Mouse (Mus musculus) embryonic facial prominence, embryonic 15.5 days (tissue): ENCODE measurements around the gene Mertk. TPM values are rescaled to one million over a fixed set of nuclear protein-coding genes. Genes with fewer than 3 reads are reported as not detected.

Experiments used
- ATAC-seq: fragments of 200-750 bp; cut with Nextera tagmentation; 2 replicates; pipeline ENCODE4 v1.8.0; 2017; ENCODE audit warnings: low read depth, moderate TSS enrichment; ENCODE audit not compliant: insufficient number of reproducible peaks, low FRiP score, low TSS enrichment
- H3K27ac ChIP-seq: fragments of 300-500 bp; sonication (generic); replicated peaks from 2 replicates; pipeline ENCODE4 v1.5.1; 2015; ENCODE audit warnings: mild to moderate bottlenecking, inconsistent platforms
- H3K27me3 ChIP-seq: fragments of 300-500 bp; sonication (generic); 2 replicates; pipeline ENCODE4 v1.6.1; 2015; ENCODE audit warnings: inconsistent platforms
- H3K36me3 ChIP-seq: fragments of 300-500 bp; sonication (generic); 2 replicates; pipeline ENCODE4 v1.6.1; 2015; ENCODE audit warnings: mild to moderate bottlenecking, inconsistent platforms
- H3K4me1 ChIP-seq: fragments of 300-500 bp; sonication (generic); 2 replicates; pipeline ENCODE4 v1.6.1; 2015; ENCODE audit warnings: inconsistent platforms
- H3K4me2 ChIP-seq: fragments of 300-500 bp; sonication (generic); replicated peaks from 2 replicates; pipeline ENCODE4 v1.6.1; 2015; ENCODE audit warnings: mild to moderate bottlenecking, inconsistent platforms
- H3K4me3 ChIP-seq: fragments of 300-500 bp; sonication (generic); replicated peaks from 2 replicates; pipeline ENCODE4 v1.5.1; 2015; ENCODE audit warnings: mild to moderate bottlenecking, inconsistent platforms
- H3K9ac ChIP-seq: fragments of 300-500 bp; sonication (generic); 2 replicates; pipeline ENCODE4 v1.6.1; 2015; ENCODE audit warnings: inconsistent platforms
- H3K9me3 ChIP-seq: fragments of 300-500 bp; sonication (generic); replicated peaks from 2 replicates; pipeline ENCODE4 v1.6.1; 2016; ENCODE audit warnings: inconsistent platforms
- WGBS: fragments of 180-500 bp; shearing (Covaris S2); methylation state at CpG from one replicate; pipeline ENCODE4 v1.1.7; 2015; 5-methylcytosine and 5-hydroxymethylcytosine counted together
- polyA plus RNA-seq: library from polyadenylated mRNA; unstranded; fragments of >200 nt; fragmentation: Nextera tagmentation; extraction: Ambion mirVana; gene quantifications from 2 replicates; pipeline ENCODE4 v1.2.1, GENCODE M21; 2015

Mertk gene
- polyA plus RNA-seq, 1 experiment from 2014 or later: 10.2 TPM

DNA sequence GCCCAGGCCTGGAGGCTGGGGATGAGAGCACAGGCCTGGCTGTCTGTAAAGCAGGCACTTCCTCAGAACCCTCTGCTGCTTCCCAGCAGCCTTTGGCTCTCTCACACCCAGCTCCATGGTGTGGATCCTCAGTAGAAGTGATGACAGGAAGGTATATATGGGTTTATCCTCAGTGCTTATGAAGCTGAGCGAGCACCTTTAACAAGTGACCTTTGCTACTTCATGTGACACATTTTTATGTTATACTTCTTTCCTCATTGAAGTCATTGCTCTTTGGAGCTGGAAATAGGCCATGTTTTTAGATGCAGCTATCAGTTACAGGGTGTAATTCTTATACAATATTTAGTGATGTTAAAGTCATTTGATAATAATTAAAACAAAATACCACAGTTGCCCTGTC, 67.0 kb downstream of the Mertk start:
- H3K4me3 ChIP-seq: no peak overlapping the region
- peaks cover 35% of the 10 kb centered on the region for H3K36me3 ChIP-seq
- no peak overlapping the region for H3K9ac ChIP-seq
- ATAC-seq: no peak
- no peaks in the 10 kb centered on the region for H3K27me3 ChIP-seq
- H3K9me3 ChIP-seq: no peaks in the 10 kb centered on the region
- no peak overlapping the region for H3K27ac ChIP-seq
- H3K4me1 ChIP-seq: no peaks in the 10 kb centered on the region
- WGBS: 93% methylated on average over 1 of the region's 1 CpGs
- H3K4me2 ChIP-seq: no peak overlapping the region

DNA sequence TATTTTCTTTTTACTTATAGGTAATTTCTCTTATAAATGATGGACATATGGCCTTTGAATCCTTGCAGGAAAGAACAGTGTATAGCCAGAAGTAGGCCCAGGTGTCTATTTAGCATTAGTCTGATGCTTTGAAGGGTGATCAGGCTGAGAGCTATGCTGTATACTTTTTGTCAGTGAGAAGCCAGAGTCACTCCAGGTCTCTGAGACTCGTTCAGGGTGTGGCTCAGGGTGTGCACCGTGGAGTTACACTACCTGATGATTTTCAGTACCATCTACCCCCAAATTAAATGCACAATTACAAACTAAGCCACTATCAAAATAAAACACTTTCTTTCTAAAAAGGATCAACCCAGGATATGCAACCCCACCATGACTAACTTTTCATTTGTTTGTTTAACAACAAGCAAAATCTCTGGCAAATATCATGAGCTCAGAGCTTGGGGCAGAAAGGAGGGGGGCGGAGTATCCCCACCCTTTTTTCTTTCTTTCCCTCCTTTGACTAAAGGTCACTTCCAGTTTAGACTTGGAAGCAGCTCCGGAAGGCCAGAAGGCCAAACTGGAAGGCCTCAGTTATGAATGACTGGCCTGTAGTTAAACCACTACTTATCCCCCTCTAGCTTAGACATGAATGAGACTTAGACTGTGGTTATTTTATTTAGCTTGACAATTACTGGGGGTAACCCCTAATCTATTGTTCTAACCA, 69.9 kb downstream of the Mertk start:
- H3K4me2 ChIP-seq: no peak overlapping the region
- WGBS: 69% methylated on average over 4 of the region's 4 CpGs
- H3K36me3 ChIP-seq: peaks cover 19% of the 10 kb centered on the region

DNA sequence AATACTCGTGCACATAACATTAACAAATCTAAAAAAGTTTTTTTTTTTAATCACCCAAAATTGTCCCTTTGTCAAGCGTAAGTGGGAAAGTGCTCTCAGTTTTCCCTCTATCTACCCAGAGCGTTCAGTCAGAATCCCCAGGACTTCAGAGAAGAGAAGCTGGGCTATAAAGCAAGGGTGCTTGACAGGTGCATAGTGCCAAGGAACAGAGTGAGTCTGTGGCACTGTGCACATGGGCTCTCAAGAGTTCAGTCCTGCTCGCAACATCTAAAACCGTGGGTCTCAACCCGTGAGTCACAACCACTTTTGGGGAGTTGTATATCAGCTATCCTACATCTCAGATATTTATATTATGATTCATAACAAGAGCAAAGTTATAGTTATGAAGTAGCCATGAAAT, 71.8 kb downstream of the Mertk start:
- no peak for ATAC-seq
- no peak overlapping the region for H3K9ac ChIP-seq
- no peaks in the 10 kb centered on the region for H3K9me3 ChIP-seq
- no peaks in the 10 kb centered on the region for H3K4me1 ChIP-seq
- no peaks in the 10 kb centered on the region for H3K27me3 ChIP-seq
- no peak overlapping the region for H3K27ac ChIP-seq
- H3K4me3 ChIP-seq: no peak overlapping the region
- peaks cover 17% of the 10 kb centered on the region; the same call in 1 of the 2 replicates for H3K36me3 ChIP-seq
- no peak overlapping the region for H3K4me2 ChIP-seq
- 87% methylated on average over 6 of the region's 6 CpGs for WGBS

More for the DNA sequence above, 69.9 kb downstream of the Mertk start:
- no peak for ATAC-seq
- H3K4me3 ChIP-seq: no peak overlapping the region
- no peaks in the 10 kb centered on the region for H3K27me3 ChIP-seq
- no peak overlapping the region for H3K27ac ChIP-seq
- H3K9me3 ChIP-seq: no peaks in the 10 kb centered on the region
- no peak overlapping the region for H3K9ac ChIP-seq
- H3K4me1 ChIP-seq: no peaks in the 10 kb centered on the region

DNA sequence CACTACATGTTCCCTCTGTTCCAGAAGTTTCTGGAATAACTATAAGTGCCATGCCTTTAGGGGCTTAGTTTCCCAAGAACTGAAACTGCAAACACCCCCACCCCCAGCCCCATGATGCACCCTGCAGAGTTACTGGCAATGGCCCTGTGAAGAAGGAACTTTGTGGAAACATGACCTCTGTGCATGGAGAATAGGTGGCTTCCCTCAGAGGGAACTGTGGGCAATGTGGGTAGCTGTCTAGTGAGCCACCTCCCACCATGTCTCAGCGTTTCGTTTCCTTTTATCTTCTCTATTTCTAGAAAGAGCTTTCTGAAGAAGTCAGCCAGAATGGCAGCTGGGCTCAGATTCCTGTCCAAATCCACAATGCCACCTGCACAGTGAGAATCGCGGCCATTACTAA, 72.3 kb downstream of the Mertk start:
- no peak overlapping the region for H3K4me2 ChIP-seq
- no peak overlapping the region for H3K4me3 ChIP-seq
- H3K9me3 ChIP-seq: no peaks in the 10 kb centered on the region
- WGBS: 85% methylated on average over 4 of the region's 4 CpGs
- ATAC-seq: no peak
- no peak overlapping the region for H3K27ac ChIP-seq
- no peaks in the 10 kb centered on the region for H3K27me3 ChIP-seq
- no peaks in the 10 kb centered on the region for H3K4me1 ChIP-seq
- no peak overlapping the region for H3K9ac ChIP-seq
- peaks cover 14% of the 10 kb centered on the region; the same call in 1 of the 2 replicates for H3K36me3 ChIP-seq

DNA sequence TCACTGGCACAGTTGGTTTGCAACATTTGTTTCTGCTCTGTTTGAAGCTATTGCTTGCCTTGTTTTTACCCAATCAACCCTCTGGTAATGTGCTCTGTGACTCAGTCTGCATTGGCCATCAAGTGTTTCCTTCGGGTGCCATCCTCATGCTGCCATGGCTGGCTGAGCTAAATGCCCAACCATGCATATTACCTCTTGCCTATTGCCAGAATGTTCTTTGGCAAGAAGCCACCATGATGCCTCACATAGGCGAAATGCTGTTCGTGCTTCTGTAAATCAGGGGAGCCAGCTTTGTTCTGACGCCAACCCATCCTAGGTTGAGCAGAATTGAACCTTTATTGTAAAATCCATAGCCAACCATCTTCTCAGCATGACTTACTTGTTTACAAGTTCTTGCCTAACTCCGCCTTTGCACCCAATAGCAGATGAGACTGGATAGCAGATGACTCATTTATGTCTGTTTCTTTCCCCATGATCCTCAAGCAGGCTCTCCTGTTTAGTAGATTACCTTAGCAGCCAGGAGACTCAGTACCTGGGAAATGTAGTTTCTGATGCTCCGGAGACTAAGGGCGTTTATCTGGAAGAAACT, 73.1 kb downstream of the Mertk start:
- H3K9me3 ChIP-seq: no peaks in the 10 kb centered on the region
- H3K36me3 ChIP-seq: peaks cover 19% of the 10 kb centered on the region
- no peak overlapping the region for H3K27ac ChIP-seq
- no peak overlapping the region for H3K4me2 ChIP-seq
- no peaks in the 10 kb centered on the region for H3K4me1 ChIP-seq
- H3K9ac ChIP-seq: no peak overlapping the region
- H3K4me3 ChIP-seq: no peak overlapping the region
- 90% methylated on average over 7 of the region's 7 CpGs for WGBS
- no peaks in the 10 kb centered on the region for H3K27me3 ChIP-seq
- no peak for ATAC-seq

DNA sequence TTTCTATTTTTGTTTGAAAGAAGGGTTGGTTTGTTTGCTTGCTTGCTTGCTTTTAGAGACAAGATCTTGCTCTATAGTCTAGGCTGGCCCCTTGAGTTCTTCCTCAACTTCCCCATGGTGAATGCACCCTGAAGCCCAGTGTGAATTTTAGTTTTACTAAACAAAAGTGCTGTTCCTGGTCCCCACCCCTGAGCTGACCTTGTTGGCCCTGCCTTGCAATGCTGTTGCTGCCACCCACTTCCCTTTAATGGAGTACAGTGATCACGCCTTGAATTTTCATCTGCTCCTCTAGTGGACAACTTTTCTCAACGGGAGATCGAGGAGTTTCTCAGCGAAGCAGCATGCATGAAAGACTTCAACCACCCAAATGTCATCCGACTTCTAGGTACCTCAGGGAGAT, 83.5 kb downstream of the Mertk start:
- Histone ChIP-seq H3K4me2 (no peak overlapping the region), H3K36me3 (peaks cover 37% of the 10 kb centered on the region), H3K27me3 (no peaks in the 10 kb centered on the region), H3K4me3 (no peak overlapping the region), H3K4me1 (no peaks in the 10 kb centered on the region), H3K9me3 (no peaks in the 10 kb centered on the region), H3K9ac (no peak overlapping the region), H3K27ac (no peak overlapping the region)
- no peak for ATAC-seq
- WGBS: 89% methylated on average over 5 of the region's 5 CpGs

DNA sequence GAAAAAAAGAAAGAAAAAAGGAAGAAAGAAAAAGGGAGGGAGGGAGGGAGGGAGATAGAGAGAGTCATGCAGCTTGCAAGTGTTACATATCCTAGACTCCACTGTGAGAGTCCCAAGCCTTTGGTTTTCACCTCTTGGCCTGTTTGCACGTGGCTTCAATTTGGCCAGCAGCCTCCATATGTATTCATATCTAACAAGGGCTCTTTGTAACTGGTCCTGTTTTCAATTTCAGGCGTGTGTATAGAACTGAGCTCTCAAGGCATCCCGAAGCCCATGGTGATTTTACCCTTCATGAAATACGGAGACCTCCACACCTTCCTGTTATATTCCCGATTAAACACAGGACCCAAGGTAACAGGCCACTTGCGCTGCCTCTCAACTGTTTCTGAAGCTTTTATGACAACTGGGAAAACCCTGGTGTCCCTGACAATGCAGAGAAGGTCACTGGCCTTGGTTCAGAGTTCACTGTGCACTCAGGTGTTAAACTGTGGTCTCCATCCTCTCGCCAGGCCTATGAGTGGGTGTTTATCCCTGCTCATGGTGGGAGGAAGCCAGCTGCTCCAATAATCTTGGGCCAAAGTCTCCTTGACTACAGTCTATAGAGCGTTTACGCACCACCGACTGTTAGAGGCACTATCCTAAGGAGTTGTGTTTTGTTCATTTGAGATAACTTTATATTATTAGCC, 85.0 kb downstream of the Mertk start:
- no peak overlapping the region for H3K4me2 ChIP-seq
- no peak for ATAC-seq
- no peak overlapping the region for H3K4me3 ChIP-seq
- H3K9me3 ChIP-seq: no peaks in the 10 kb centered on the region
- peaks cover 34% of the 10 kb centered on the region for H3K36me3 ChIP-seq
- no peak overlapping the region for H3K27ac ChIP-seq
- H3K27me3 ChIP-seq: no peaks in the 10 kb centered on the region
- H3K4me1 ChIP-seq: no peaks in the 10 kb centered on the region
- H3K9ac ChIP-seq: no peak overlapping the region
- 50% methylated on average over 10 of the region's 10 CpGs for WGBS

DNA sequence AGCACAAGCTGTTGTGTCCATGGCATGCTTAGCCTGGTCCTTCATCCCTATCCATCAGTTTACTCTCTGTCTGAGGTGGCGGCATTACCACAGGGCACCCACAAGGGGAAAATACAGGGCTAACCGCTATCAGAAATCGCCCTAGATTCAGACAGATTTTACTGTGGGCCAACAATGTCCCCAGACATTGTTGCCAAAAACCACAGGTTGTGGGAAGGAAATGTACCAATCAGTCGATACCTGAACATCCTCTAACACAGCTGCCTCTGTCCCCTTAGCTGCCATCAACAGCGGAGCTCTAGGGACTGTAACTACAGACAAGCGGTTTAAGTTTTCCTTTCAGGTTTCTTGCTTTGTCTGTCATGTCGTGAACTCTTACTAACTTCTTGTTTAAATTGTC, 86.1 kb downstream of the Mertk start:
- Histone ChIP-seq H3K4me2 (no peak overlapping the region), H3K4me3 (no peak overlapping the region), H3K27ac (no peak overlapping the region), H3K9me3 (no peaks in the 10 kb centered on the region), H3K4me1 (no peaks in the 10 kb centered on the region), H3K36me3 (peaks cover 31% of the 10 kb centered on the region), H3K9ac (no peak overlapping the region), H3K27me3 (no peaks in the 10 kb centered on the region)
- WGBS: 88% methylated on average over 7 of the region's 7 CpGs
- no peak for ATAC-seq

DNA sequence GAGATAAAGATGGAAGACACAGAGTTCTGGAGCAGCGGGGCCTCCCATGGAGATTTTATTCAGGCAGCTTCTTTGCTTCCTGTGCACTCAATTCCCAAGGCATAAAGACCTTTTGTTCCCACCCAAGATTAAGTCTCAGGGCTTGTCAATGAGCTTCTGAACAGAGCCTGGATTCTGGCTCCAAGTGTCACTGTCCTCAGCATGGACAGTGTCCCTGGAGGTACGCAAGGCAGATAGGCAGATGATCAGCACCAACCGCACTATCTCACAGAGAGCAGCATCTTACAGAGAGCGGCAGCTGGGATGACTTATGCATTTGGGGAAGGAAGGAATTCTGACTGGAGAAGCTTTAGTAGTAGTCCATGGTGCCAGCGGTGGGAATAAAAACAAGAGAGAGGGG, 87.6 kb downstream of the Mertk start:
- peaks cover 36% of the 10 kb centered on the region for H3K36me3 ChIP-seq
- no peak overlapping the region for H3K4me2 ChIP-seq
- H3K9ac ChIP-seq: no peak overlapping the region

DNA sequence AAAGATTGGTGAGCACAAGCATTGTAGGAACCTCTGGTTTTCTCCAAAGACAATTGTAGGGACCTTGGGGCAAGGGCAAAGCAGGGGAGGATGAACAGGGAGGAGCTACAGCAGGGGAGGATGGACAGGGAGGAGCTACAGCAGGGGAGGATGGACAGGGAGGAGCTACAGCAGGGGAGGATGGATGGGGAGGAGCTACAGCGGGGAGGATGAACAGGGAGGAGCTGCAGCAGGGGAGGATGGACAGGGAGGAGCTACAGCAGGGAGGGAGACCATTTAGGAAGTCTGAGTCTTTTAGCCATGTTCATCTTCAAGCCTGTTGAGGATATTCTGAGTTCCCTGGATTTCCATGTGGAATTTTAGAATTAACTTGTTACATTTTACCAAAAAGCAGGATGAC, 88.0 kb downstream of the Mertk start:
- Histone ChIP-seq H3K4me2 (no peak overlapping the region), H3K4me1 (no peaks in the 10 kb centered on the region), H3K9ac (no peak overlapping the region), H3K27ac (no peak overlapping the region), H3K9me3 (no peaks in the 10 kb centered on the region), H3K4me3 (no peak overlapping the region), H3K36me3 (peaks cover 40% of the 10 kb centered on the region), H3K27me3 (no peaks in the 10 kb centered on the region)
- 60% methylated on average over 1 of the region's 1 CpGs for WGBS
- ATAC-seq: no peak

More for the DNA sequence above, 87.6 kb downstream of the Mertk start:
- Histone ChIP-seq H3K4me1 (no peaks in the 10 kb centered on the region), H3K9me3 (no peaks in the 10 kb centered on the region), H3K4me3 (no peak overlapping the region), H3K27me3 (no peaks in the 10 kb centered on the region), H3K27ac (no peak overlapping the region)
- ATAC-seq: no peak
- WGBS: 64% methylated on average over 5 of the region's 5 CpGs

DNA sequence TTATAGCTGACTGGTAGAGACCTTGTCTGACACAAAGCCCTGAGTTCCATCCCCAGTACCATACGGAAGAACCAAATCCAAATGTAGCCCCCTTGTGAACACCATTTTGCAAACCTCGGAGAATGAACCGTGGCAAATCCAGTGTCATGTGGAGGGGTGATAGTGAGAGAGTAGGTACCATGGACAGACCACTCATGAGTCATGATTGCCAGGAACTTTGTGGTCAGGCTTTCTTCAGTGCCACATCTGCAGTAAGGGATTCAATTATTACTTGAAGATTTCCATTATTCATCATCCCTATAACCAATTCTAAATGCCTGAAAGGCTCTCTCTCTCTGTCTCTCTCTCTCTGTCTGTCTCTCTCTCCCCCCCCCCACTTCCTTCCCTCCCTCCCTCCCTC, 89.0 kb downstream of the Mertk start:
- no peaks in the 10 kb centered on the region for H3K27me3 ChIP-seq
- H3K9ac ChIP-seq: no peak overlapping the region
- no peak overlapping the region for H3K4me2 ChIP-seq
- H3K9me3 ChIP-seq: no peaks in the 10 kb centered on the region
- 69% methylated on average over 3 of the region's 3 CpGs for WGBS
- no peaks in the 10 kb centered on the region for H3K4me1 ChIP-seq
- H3K4me3 ChIP-seq: no peak overlapping the region
- H3K27ac ChIP-seq: no peak overlapping the region
- peaks cover 39% of the 10 kb centered on the region for H3K36me3 ChIP-seq
- no peak for ATAC-seq
